Comparison of ENCODE assay signal across 8 mouse cellular contexts in genomic region chr11:115512004-115512403, GRCm38 (mm10). TPM values are rescaled to one million over a fixed set of nuclear protein-coding genes. Genes with fewer than 3 reads are reported as not detected.
DNase-seq lines count a peak whose midpoint lies in the region; ATAC-seq and TF ChIP-seq lines count a peak whose summit lies in the region.

No protein-coding gene starts in this region.

- no peak for DNase-seq in lung, adult 2 months
- DNase-seq in forebrain, embryonic 10.5 days (ENCODE audit: extremely low spot score, low spot score): no peak
- DNase-seq in limb, embryonic 10.5 days (ENCODE audit: low spot score): no peak
- no peak for DNase-seq in thymus, postnatal 36 days
- DNase-seq in urinary bladder, postnatal 14 days (ENCODE audit: low spot score): no peak
- DNase-seq in frontal cortex, postnatal 25 days (ENCODE audit: low spot score in 2 of 2): no peak

- no peak for TF ChIP-seq POLR2A in lung, adult 2 months (IDR thresholded peaks at IDR 0.05; ENCODE audit: borderline replicate concordance, extremely low read depth, low read depth, low read length)

- peak overlapping the region; percentile 76 for H3K4me2 ChIP-seq in lung, embryonic 15.5 days
- H3K4me2 ChIP-seq in neural tube, embryonic 15.5 days: peak overlapping the region; percentile 68

- H3K9me3 ChIP-seq in lung, embryonic 15.5 days: no peaks in the 10 kb centered on the region
- no peaks in the 10 kb centered on the region for H3K9me3 ChIP-seq in forebrain, embryonic 10.5 days
- no peaks in the 10 kb centered on the region for H3K9me3 ChIP-seq in limb, embryonic 10.5 days (replicated peaks)
- no peaks in the 10 kb centered on the region for H3K9me3 ChIP-seq in neural tube, embryonic 15.5 days (replicated peaks)

- no peak for TF ChIP-seq CTCF in lung, adult 2 months (IDR thresholded peaks at IDR 0.05; ENCODE audit: insufficient read depth, low read length)

- H3K9ac ChIP-seq in lung, embryonic 15.5 days: peak overlapping the region; percentile 97
- peak overlapping the region; percentile 99 for H3K9ac ChIP-seq in neural tube, embryonic 15.5 days (replicated peaks)

- WGBS in lung, embryonic 15.5 days: 30% methylated on average over 3 of the region's 3 CpGs
- 33% methylated on average over 3 of the region's 3 CpGs for whole genome bisulfite sequencing in lung, adult 2 months
- WGBS in forebrain, embryonic 10.5 days: 68% methylated on average over 3 of the region's 3 CpGs
- 89% methylated on average over 3 of the region's 3 CpGs for WGBS in limb, embryonic 10.5 days
- WGBS in neural tube, embryonic 15.5 days: 22% methylated on average over 3 of the region's 3 CpGs

- H3K27me3 ChIP-seq in lung, embryonic 15.5 days: no peaks in the 10 kb centered on the region
- no peaks in the 10 kb centered on the region for H3K27me3 ChIP-seq in forebrain, embryonic 10.5 days (ENCODE audit: poor library complexity, severe bottlenecking)
- no peaks in the 10 kb centered on the region for H3K27me3 ChIP-seq in limb, embryonic 10.5 days (ENCODE audit: low read depth, poor library complexity, severe bottlenecking)
- H3K27me3 ChIP-seq in neural tube, embryonic 15.5 days (replicated peaks): no peaks in the 10 kb centered on the region

- peaks cover 44% of the 10 kb centered on the region for H3K4me1 ChIP-seq in lung, embryonic 15.5 days
- H3K4me1 ChIP-seq in lung, adult 2 months (ENCODE audit: control insufficient read depth, insufficient read depth, low read length): peaks cover 7% of the 10 kb centered on the region
- peaks cover 71% of the 10 kb centered on the region for H3K4me1 ChIP-seq in forebrain, embryonic 10.5 days
- peaks cover 57% of the 10 kb centered on the region for H3K4me1 ChIP-seq in limb, embryonic 10.5 days
- H3K4me1 ChIP-seq in neural tube, embryonic 15.5 days: peaks cover 50% of the 10 kb centered on the region

- ATAC-seq in lung, embryonic 15.5 days (ENCODE audit: borderline replicate concordance, extremely low read depth, low FRiP score, low TSS enrichment): no peak
- ATAC-seq in neural tube, embryonic 15.5 days (ENCODE audit: low FRiP score): no peak

- H3K27ac ChIP-seq in lung, embryonic 15.5 days: no peak overlapping the region
- H3K27ac ChIP-seq in forebrain, embryonic 10.5 days: peak overlapping the region; percentile 99
- H3K27ac ChIP-seq in limb, embryonic 10.5 days: 0 out of 2 replicates have a peak overlapping the region, but pooled peaks have one; percentile 38
- H3K27ac ChIP-seq in neural tube, embryonic 15.5 days (replicated peaks): peak overlapping the region; percentile 88

- no peaks in the 10 kb centered on the region for H3K36me3 ChIP-seq in lung, embryonic 15.5 days
- H3K36me3 ChIP-seq in forebrain, embryonic 10.5 days (replicated peaks): peaks cover 20% of the 10 kb centered on the region
- peaks cover 20% of the 10 kb centered on the region; the same call in 1 of the 2 replicates for H3K36me3 ChIP-seq in limb, embryonic 10.5 days
- H3K36me3 ChIP-seq in neural tube, embryonic 15.5 days: no peaks in the 10 kb centered on the region

- peak overlapping the region; percentile 99 for H3K4me3 ChIP-seq in lung, embryonic 15.5 days
- no peak overlapping the region for H3K4me3 ChIP-seq in lung, adult 2 months (replicated peaks; ENCODE audit: extremely low read depth, low read depth, low read length)
- peak overlapping the region; percentile 99 for H3K4me3 ChIP-seq in forebrain, embryonic 10.5 days
- peak overlapping the region; percentile 98 for H3K4me3 ChIP-seq in limb, embryonic 10.5 days
- peak overlapping the region; percentile 75 for H3K4me3 ChIP-seq in neural tube, embryonic 15.5 days (replicated peaks)

RNA-seq across cellular contexts. Expression of gene Jpt1, which starts 2.2 kb away (rescaled TPM):
- polyA plus RNA-seq in lung, embryonic 15.5 days (2015; fragmentation: Nextera tagmentation; extraction: Ambion mirVana): 504 and 510 TPM in 2 replicates
- 114 and 147 TPM in 2 replicates for polyA plus RNA-seq in lung, adult 2 months (2012; rRNA removed)
- 719 and 771 TPM in 2 replicates for polyA plus RNA-seq in forebrain, embryonic 10.5 days (2016; fragmentation: Nextera tagmentation; extraction: Ambion mirVana)
- 483 and 492 TPM in 2 replicates for polyA plus RNA-seq in limb, embryonic 10.5 days (2016; fragmentation: Nextera tagmentation; extraction: Ambion mirVana)
- 1,012 and 1,180 TPM in 2 replicates for polyA plus RNA-seq in neural tube, embryonic 15.5 days (2015; fragmentation: Nextera tagmentation; extraction: Ambion mirVana)

RNA-seq across cellular contexts. Expression of gene Nt5c, which starts 20.3 kb away (rescaled TPM):
- 81.5 and 83.7 TPM in 2 replicates for polyA plus RNA-seq in lung, embryonic 15.5 days (2015; fragmentation: Nextera tagmentation; extraction: Ambion mirVana)
- 47.1 and 54.9 TPM in 2 replicates for polyA plus RNA-seq in lung, adult 2 months (2012; rRNA removed)
- 93.2 and 94.5 TPM in 2 replicates for polyA plus RNA-seq in forebrain, embryonic 10.5 days (2016; fragmentation: Nextera tagmentation; extraction: Ambion mirVana)
- 66.2 and 83.5 TPM in 2 replicates for polyA plus RNA-seq in limb, embryonic 10.5 days (2016; fragmentation: Nextera tagmentation; extraction: Ambion mirVana)
- polyA plus RNA-seq in neural tube, embryonic 15.5 days (2015; fragmentation: Nextera tagmentation; extraction: Ambion mirVana): 95.5 and 96.2 TPM in 2 replicates

RNA-seq across cellular contexts. Expression of gene Sumo2, which starts 24.1 kb away (rescaled TPM):
- 993 and 1,027 TPM in 2 replicates for polyA plus RNA-seq in lung, embryonic 15.5 days (2015; fragmentation: Nextera tagmentation; extraction: Ambion mirVana)
- 43.5 and 67.9 TPM in 2 replicates for polyA plus RNA-seq in lung, adult 2 months (2012; rRNA removed)
- 1,497 and 1,498 TPM in 2 replicates for polyA plus RNA-seq in forebrain, embryonic 10.5 days (2016; fragmentation: Nextera tagmentation; extraction: Ambion mirVana)
- 1,406 and 1,458 TPM in 2 replicates for polyA plus RNA-seq in limb, embryonic 10.5 days (2016; fragmentation: Nextera tagmentation; extraction: Ambion mirVana)
- polyA plus RNA-seq in neural tube, embryonic 15.5 days (2015; fragmentation: Nextera tagmentation; extraction: Ambion mirVana): 882 and 892 TPM in 2 replicates

RNA-seq across cellular contexts. Expression of gene Armc7, which starts 36.5 kb away (rescaled TPM):
- 6.6 and 7.1 TPM in 2 replicates for polyA plus RNA-seq in lung, embryonic 15.5 days (2015; fragmentation: Nextera tagmentation; extraction: Ambion mirVana)
- polyA plus RNA-seq in lung, adult 2 months (2012; rRNA removed): 11.6 and 12.0 TPM in 2 replicates
- polyA plus RNA-seq in forebrain, embryonic 10.5 days (2016; fragmentation: Nextera tagmentation; extraction: Ambion mirVana): 8.1 and 8.2 TPM in 2 replicates
- polyA plus RNA-seq in limb, embryonic 10.5 days (2016; fragmentation: Nextera tagmentation; extraction: Ambion mirVana): 7.0 and 9.9 TPM in 2 replicates
- 16.2 and 17.8 TPM in 2 replicates for polyA plus RNA-seq in neural tube, embryonic 15.5 days (2015; fragmentation: Nextera tagmentation; extraction: Ambion mirVana)

RNA-seq across cellular contexts. Expression of gene Slc16a5, which starts 49.7 kb away (rescaled TPM):
- 0.55 and 1.9 TPM in 2 replicates for polyA plus RNA-seq in lung, embryonic 15.5 days (2015; fragmentation: Nextera tagmentation; extraction: Ambion mirVana)
- 0.80 and 0.95 TPM in 2 replicates for polyA plus RNA-seq in lung, adult 2 months (2012; rRNA removed)
- 0.19 and 0.20 TPM in 2 replicates for polyA plus RNA-seq in forebrain, embryonic 10.5 days (2016; fragmentation: Nextera tagmentation; extraction: Ambion mirVana)
- 0.23 and 0.25 TPM in 2 replicates for polyA plus RNA-seq in limb, embryonic 10.5 days (2016; fragmentation: Nextera tagmentation; extraction: Ambion mirVana)
- 0.44 and 7.2 TPM in 2 replicates for polyA plus RNA-seq in neural tube, embryonic 15.5 days (2015; fragmentation: Nextera tagmentation; extraction: Ambion mirVana)

Comparison
In these comparisons a context has a peak if more than half of its experiments do, and no peak if none do; other contexts are left out.
1. RNA of gene Sumo2, which starts 24.1 kb away (polyA plus RNA-seq): 1,497 to 1,498 TPM in forebrain, embryonic 10.5 days, 1,406 to 1,458 TPM in limb, embryonic 10.5 days, 993 to 1,027 TPM in lung, embryonic 15.5 days and 882 to 892 TPM in neural tube, embryonic 15.5 days; 43.5 to 67.9 TPM in lung, adult 2 months; every median in the first group is over 10 times any median in the second.